Mouse (Mus musculus) thymus, postnatal 25 days (tissue): ENCODE data around the gene 9530053A07Rik.
"Not testable (repeated sequence)": the region's sequence is repeated elsewhere in the genome, so short reads cannot be mapped to it uniquely, and the experiment has no call there.

Experiments used
- DNase-seq: peaks from one replicate; pipeline ENCODE4 v3.0.0; 2022

Gene 9530053A07Rik

DNA sequence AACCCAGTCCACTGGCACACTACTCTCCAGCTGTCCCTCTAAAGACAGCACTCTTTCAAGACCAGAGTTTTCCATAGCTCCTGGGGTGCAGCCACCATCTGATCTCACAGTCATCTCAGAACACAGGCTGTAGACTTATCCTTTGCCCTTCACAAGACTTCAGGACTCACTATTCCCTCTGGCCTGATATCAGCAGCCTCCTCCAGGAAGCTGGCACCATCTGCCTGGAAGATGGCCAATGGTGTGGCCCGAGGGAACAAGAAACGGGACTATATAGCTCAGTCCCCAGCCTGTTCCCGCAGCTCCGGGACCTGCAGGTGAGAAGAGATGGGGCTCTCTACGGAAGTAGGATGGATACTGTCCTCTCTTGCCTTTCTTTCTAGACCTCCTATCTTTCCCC is at the start of gene 9530053A07Rik:
Gene 9530053A07Rik, plus strand, starts transcription at position 301 of the 400 bp plus-strand sequence.
- no peak for DNase-seq

GRCm38 (mm10) chr7:28084215-28084614 is 45.1 kb upstream of the 9530053A07Rik start:
- DNase-seq = no peak

GRCm38 (mm10) chr7:28086236-28086635 is 43.0 kb upstream of the 9530053A07Rik start:
- DNase-seq = no peak

DNA sequence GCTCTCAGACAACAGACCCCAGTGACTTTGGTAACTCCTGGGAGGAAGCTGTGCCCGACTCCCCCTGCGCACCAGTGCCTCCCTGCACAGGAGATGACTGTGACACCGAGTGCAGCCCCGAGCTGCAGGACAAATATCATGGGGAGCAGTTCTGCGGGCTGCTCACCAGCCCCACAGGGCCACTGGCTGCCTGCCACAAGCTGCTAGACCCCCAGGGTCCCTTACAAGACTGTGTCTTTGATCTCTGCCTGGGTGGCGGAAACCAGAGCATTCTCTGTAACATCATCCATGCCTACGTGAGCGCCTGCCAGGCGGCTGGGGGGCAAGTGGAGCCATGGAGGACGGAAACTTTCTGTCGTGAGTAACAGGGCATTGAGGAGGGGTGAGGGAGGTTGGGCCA is 35.7 kb upstream of the 9530053A07Rik start:
- no peak for DNase-seq

DNA sequence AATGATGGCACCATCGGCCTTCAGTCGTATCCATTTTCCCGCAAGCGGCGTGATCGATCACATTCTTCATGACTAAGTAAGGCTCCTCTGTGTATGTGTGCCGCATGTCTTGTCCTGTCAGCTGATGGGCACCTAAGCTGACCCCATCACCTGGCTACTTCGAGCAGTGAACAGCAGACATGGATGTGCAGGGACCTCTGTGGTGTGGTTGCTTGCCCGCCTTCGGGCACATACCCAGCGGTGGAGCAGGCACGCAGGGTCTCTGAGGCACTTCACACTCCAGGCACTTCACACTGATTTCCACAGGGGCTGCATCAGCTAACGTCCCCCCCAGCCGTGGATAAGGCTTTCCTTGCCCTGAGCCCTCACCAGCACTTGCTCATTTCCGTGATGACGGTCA is 30.2 kb upstream of the 9530053A07Rik start:
- DNase-seq = no peak

GRCm38 (mm10) chr7:28100596-28101590 is 28.4 kb upstream of the 9530053A07Rik start:
- DNase-seq = peak; percentile 55

- not testable (repeated sequence) for DNase-seq
Observed at GRCm38 (mm10) chr7:28102936-28103335, 26.3 kb upstream of the 9530053A07Rik start.

- no peak for DNase-seq
Observed at GRCm38 (mm10) chr7:28104670-28105069, 24.6 kb upstream of the 9530053A07Rik start.

DNA sequence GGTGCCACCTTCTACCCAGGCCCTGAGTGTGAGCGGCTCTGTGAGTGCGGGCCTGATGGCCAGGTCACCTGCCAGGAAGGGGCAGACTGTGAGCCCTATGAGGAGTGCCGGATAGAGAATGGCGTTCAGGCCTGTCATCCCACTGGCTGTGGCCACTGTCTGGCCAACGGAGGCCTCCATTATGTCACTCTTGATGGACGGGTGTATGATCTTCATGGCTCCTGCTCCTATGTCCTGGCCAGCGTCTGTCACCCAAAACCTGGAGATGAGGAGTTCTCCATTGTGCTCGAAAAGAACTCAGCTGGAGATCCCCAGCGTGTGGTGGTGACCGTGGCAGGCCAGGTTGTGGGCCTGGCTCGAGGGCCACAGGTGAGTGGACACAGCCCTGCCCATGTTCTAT is 23.0 kb upstream of the 9530053A07Rik start:
- DNase-seq = no peak

- DNase-seq = no peak
Observed at GRCm38 (mm10) chr7:28114648-28115047, 14.6 kb upstream of the 9530053A07Rik start.

GRCm38 (mm10) chr7:28137613-28138012 is 8.3 kb downstream of the 9530053A07Rik start:
- DNase-seq = peak; percentile 18

GRCm38 (mm10) chr7:28148263-28148662 is 19.0 kb downstream of the 9530053A07Rik start:
- DNase-seq = peak; percentile 74

DNA sequence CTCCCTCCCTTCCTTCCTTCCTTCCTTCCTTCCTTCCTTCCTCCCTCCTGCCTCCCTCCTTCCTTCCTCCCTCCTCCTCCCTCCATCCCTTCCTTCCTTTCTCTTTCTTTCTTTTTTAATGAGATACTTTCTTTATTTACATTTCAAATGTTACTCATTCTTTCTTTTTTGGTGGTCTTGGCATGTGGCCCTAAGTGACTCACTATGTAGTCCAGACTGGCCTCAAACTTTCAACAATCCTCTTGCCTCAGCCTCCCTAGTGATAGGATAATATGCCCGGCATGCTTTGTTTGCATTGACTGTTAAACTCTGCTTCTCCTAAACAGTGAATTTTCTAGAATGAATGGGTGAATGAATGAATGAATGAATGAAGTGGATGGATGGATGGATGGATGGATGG is 20.6 kb downstream of the 9530053A07Rik start:
- DNase-seq = no peak

DNA sequence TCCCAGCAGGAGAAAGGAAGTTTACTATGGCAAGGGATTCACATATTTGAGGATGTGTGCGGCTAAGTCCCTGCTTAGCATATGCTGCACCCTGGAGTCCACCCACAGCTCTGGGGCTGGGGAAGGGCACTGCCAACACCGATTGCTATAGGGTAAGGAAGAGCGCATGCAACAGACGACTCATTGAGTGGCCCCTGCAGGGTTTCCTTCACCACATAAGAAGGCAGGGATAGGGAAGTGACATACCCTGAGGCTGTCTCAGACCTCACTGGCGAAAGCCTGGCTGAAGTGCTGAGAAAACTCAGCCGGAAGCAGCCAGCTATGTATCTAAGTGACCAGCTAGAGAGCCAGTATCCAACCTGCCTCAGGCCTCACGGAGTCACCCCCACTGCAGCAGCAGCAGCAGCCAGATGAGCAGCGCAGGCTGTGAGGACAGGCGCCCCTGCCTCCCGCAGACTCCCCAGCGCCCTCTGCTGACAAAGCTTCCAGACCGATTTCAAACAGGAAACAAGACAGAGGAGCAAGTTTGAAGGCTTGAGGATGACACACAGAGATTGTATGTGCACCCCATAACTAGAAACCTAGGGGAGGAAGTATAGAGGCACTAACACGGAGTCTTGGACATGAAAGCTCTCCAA is 22.4 kb downstream of the 9530053A07Rik start:
- DNase-seq = peak; percentile 76

DNA sequence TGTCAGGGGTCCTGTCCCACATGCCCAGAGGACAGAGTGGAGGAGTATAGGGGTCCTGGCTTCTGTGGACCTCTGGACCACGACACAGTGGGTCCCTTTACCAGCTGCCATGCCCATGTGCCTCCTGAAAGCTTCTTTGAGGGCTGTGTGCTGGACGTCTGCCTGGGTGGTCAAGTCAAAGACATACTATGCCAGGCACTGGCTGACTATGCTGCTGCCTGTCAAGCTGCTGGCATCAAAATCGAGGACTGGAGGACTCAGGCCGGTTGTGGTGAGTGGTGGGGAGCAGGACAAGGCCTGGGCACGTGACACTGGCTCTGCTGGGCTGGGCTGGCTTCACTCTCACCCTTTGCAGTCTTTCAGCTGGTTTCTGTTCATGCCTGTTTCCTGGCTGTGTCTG is 24.3 kb downstream of the 9530053A07Rik start:
- not testable (repeated sequence) for DNase-seq

DNA sequence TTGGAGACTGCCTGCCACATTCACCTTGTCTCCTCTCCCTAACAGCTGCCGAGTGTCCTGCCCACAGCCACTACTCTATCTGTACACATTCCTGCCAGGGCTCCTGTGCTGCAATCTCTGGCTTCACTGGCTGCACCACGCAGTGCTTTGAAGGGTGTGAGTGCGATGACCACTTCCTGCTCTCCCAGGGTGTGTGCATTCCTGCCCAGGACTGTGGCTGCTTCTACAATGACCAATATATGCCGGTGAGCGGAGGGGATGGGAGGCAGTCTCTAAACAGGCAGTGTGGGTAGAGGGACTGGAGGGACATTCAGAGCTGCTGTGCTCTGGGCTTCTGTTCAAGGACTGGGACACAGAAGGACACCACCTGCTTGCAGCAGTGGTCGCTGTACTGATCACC is 30.0 kb downstream of the 9530053A07Rik start:
- no peak for DNase-seq

DNA sequence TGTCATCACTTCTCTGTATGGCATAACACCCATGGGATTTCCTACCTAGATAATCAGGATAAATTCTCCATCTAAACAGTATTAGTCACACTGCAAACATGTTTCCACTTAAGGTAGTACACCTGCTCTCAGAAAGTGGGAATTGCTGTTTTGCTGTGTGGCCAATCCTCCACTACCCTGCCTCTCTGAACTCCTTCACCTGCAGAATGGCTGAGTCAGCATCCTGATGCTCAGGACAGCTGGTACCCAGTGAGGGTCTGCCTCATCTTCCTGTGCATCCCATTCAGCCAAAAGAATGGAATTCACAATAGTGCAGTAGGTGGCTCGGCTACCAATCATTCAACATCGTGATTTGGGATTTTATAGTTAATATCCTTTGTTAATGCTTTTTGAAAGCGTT is 30.6 kb downstream of the 9530053A07Rik start:
- DNase-seq = no peak

GRCm38 (mm10) chr7:28161163-28161749 is 32.0 kb downstream of the 9530053A07Rik start:
- DNase-seq = no peak

GRCm38 (mm10) chr7:28165406-28165805 is 36.1 kb downstream of the 9530053A07Rik start:
- no peak for DNase-seq

DNA sequence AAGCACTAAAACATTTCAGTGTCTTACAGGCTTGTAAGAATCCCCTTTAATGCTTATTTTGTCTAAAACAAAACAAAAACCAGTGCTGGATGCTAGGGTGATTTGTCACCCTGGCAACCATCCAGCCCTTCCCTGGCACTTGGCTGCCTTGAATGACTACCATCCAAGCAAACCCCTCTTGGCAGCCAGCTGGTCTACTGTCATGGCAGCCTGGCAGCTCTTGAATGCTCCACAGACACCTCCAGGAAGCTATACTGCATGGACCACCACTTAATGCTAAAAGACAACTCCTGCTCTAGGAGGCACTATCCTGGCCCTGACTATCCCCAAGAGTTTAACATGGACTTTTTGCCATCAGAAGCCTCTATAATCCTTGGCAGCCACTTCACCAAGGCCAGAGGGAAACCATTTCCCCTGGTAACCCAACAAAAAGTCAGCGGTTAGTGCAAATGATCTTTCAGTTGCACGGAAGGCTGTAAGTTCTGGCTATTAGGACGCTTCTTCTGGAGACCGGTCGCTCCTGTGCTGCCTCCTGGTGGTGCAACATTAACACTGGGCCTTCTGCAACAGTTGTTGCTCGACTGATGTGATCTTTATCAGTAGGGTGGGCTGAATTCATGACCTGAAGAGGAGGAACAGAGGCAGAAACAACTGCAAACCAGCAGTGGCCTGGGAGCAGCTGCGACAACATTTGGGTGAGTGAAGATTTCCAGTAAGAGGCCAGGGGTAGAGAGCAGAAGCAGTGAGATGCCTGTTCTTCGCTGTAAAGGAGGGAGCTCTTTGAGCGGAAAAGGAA is 39.3 kb downstream of the 9530053A07Rik start:
- DNase-seq = peak; percentile 70

GRCm38 (mm10) chr7:28169489-28170422 is 40.5 kb downstream of the 9530053A07Rik start, which contains the start of gene Fbl:
Gene Fbl (plus strand): TSS chr7:28169710.
- peak; percentile 92 for DNase-seq
